Mouse (Mus musculus) MEL (cell line): Measurements from ENCODE around the gene Rgs13. TPM values are rescaled to one million over a fixed set of nuclear protein-coding genes. Genes with fewer than 3 reads are reported as not detected.

ENCODE experiments used
- DNase-seq: peaks from one replicate; pipeline ENCODE4 v3.0.0; 2011; ENCODE audit warnings: low read depth, low spot score
- H3K27ac ChIP-seq: 2 replicates; pipeline ENCODE4 v1.5.1; 2012; ENCODE audit warnings: low read depth, mild to moderate bottlenecking, control low read depth, low read length, moderate library complexity; ENCODE audit not compliant: control insufficient read depth
- H3K27me3 ChIP-seq, 2 experiments: fragments of 150-350 bp in 1 of 2; sonication (generic) in 1 of 2; 2 replicates each; pipeline ENCODE4 v1.6.1; 2012; ENCODE audit warnings: low read length in 2 of 2, mild to moderate bottlenecking in 2 of 2, improper control_type of control experiment in 1 of 2, moderate library complexity in 1 of 2; ENCODE audit not compliant: insufficient read depth in 2 of 2, control insufficient read depth in 1 of 2
- H3K36me3 ChIP-seq, 2 experiments: 2 replicates each; pipeline ENCODE4 v1.6.1; 2012 to 2014; ENCODE audit warnings: low read length in 2 of 2, improper control_type of control experiment in 1 of 2, inconsistent platforms in 1 of 2, mild to moderate bottlenecking in 1 of 2; ENCODE audit not compliant: insufficient read depth in 2 of 2, control insufficient read depth in 1 of 2
- H3K4me1 ChIP-seq, 2 experiments: fragments of 150-350 bp in 1 of 2; sonication (generic) in 1 of 2; 2 replicates each; pipeline ENCODE4 v1.6.1; 2012; ENCODE audit warnings: low read length in 2 of 2, improper control_type of control experiment in 1 of 2, mild to moderate bottlenecking in 1 of 2; ENCODE audit not compliant: insufficient read depth in 2 of 2, control insufficient read depth in 1 of 2
- H3K4me3 ChIP-seq, 2 experiments: fragments of 150-350 bp in 1 of 2; sonication (generic) in 1 of 2; 2 replicates each; pipeline ENCODE4 v1.5.1; 2012; ENCODE audit warnings: low read depth in 2 of 2, low read length in 2 of 2, mild to moderate bottlenecking in 2 of 2, moderate library complexity in 2 of 2, control low read depth in 1 of 2, improper control_type of control experiment in 1 of 2; ENCODE audit not compliant: control insufficient read depth in 1 of 2, insufficient read depth in 1 of 2
- H3K79me2 ChIP-seq: 2 replicates; pipeline ENCODE4 v1.6.1; 2012; ENCODE audit warnings: mild to moderate bottlenecking, low read length, moderate library complexity; ENCODE audit not compliant: control insufficient read depth, poor library complexity, insufficient read depth
- H3K9ac ChIP-seq: 2 replicates; pipeline ENCODE4 v1.6.1; 2012; ENCODE audit warnings: low read depth, mild to moderate bottlenecking, control low read depth, low read length, moderate library complexity; ENCODE audit not compliant: control insufficient read depth, poor library complexity, severe bottlenecking
- H3K9me3 ChIP-seq: fragments of 150-350 bp; sonication (generic); replicated peaks from 2 replicates; pipeline ENCODE4 v1.6.1; 2012; ENCODE audit warnings: mild to moderate bottlenecking, low read length, improper control_type of control experiment, moderate library complexity; ENCODE audit not compliant: insufficient read depth
- BHLHE40 ChIP-seq: IDR thresholded peaks from 2 replicates; pipeline ENCODE4 v1.6.1; 2012; ENCODE audit warnings: low read depth, mild to moderate bottlenecking, inconsistent platforms, low read length, improper control_type of control experiment, borderline replicate concordance
- CTCF ChIP-seq, 3 experiments: IDR thresholded peaks in 2 of 3; conservative IDR thresholded peaks in 1 of 3; 2 replicates each; pipeline ENCODE4 v1.5.1; 2011 to 2012; ENCODE audit warnings: low read length in 3 of 3, low read depth in 2 of 3, mild to moderate bottlenecking in 2 of 3, improper control_type of control experiment in 1 of 3, inconsistent platforms in 1 of 3, mixed read lengths in 1 of 3, moderate library complexity in 1 of 3; ENCODE audit not compliant: control insufficient read depth in 1 of 3, insufficient read depth in 1 of 3, poor library complexity in 1 of 3, severe bottlenecking in 1 of 3
- ELF1 ChIP-seq: IDR thresholded peaks from 2 replicates; pipeline ENCODE4 v1.6.1; 2014; ENCODE audit warnings: low read depth, mild to moderate bottlenecking, inconsistent platforms, low read length, improper control_type of control experiment, moderate library complexity
- ETS1 ChIP-seq: IDR thresholded peaks from 2 replicates; pipeline ENCODE4 v1.6.1; 2012; ENCODE audit warnings: low read depth, mild to moderate bottlenecking, inconsistent platforms, low read length, improper control_type of control experiment, moderate library complexity
- GABPA ChIP-seq: IDR thresholded peaks from 2 replicates; pipeline ENCODE4 v1.6.1; 2012; ENCODE audit warnings: low read depth, mild to moderate bottlenecking, inconsistent platforms, low read length, improper control_type of control experiment, moderate library complexity
- GATA1 ChIP-seq: IDR thresholded peaks from 2 replicates; pipeline ENCODE4 v1.6.1; 2011; ENCODE audit warnings: low read depth, low read length, improper control_type of control experiment
- MAFK ChIP-seq: IDR thresholded peaks from 2 replicates; pipeline ENCODE4 v1.6.1; 2011; ENCODE audit warnings: low read depth, mild to moderate bottlenecking, low read length, improper control_type of control experiment, borderline replicate concordance
- MAX ChIP-seq: IDR thresholded peaks from 2 replicates; pipeline ENCODE4 v1.6.1; 2011; ENCODE audit warnings: low read length, improper control_type of control experiment
- MYB ChIP-seq: IDR thresholded peaks from 2 replicates; pipeline ENCODE4 v1.6.1; 2011; ENCODE audit warnings: mild to moderate bottlenecking, low read depth, low read length, improper control_type of control experiment
- MYC ChIP-seq: IDR thresholded peaks from 2 replicates; pipeline ENCODE4 v1.6.1; 2011; ENCODE audit warnings: low read depth, mild to moderate bottlenecking, low read length, improper control_type of control experiment, moderate library complexity
- POLR2A ChIP-seq, 2 experiments: IDR thresholded peaks; 2 replicates each; pipeline ENCODE4 v1.6.1; 2011 to 2012; ENCODE audit warnings: low read length in 2 of 2, mild to moderate bottlenecking in 2 of 2, control low read depth in 1 of 2, improper control_type of control experiment in 1 of 2, low read depth in 1 of 2, moderate library complexity in 1 of 2; ENCODE audit not compliant: control insufficient read depth in 1 of 2, insufficient read depth in 1 of 2, poor library complexity in 1 of 2
- RCOR1 ChIP-seq: IDR thresholded peaks from 2 replicates; pipeline ENCODE4 v1.6.1; 2012; ENCODE audit warnings: low read depth, mild to moderate bottlenecking, inconsistent platforms, low read length, improper control_type of control experiment
- SIN3A ChIP-seq: IDR thresholded peaks from 2 replicates; pipeline ENCODE4 v1.6.1; 2012; ENCODE audit warnings: low read length, improper control_type of control experiment, inconsistent platforms
- UBTF ChIP-seq: IDR thresholded peaks from 2 replicates; pipeline ENCODE4 v1.6.1; 2012; ENCODE audit warnings: low read depth, mild to moderate bottlenecking, inconsistent platforms, low read length, improper control_type of control experiment, moderate library complexity, borderline replicate concordance; ENCODE audit not compliant: insufficient read depth
- USF2 ChIP-seq, 2 experiments: IDR thresholded peaks; 2 replicates each; pipeline ENCODE4 v1.6.1; 2011 to 2012; ENCODE audit warnings: improper control_type of control experiment in 2 of 2, low read length in 2 of 2, borderline replicate concordance in 1 of 2, inconsistent platforms in 1 of 2, low read depth in 1 of 2, mild to moderate bottlenecking in 1 of 2; ENCODE audit not compliant: insufficient read depth in 1 of 2
- ZNF384 ChIP-seq: IDR thresholded peaks from 2 replicates; pipeline ENCODE4 v1.6.1; 2012; ENCODE audit warnings: low read depth, mild to moderate bottlenecking, inconsistent platforms, low read length, improper control_type of control experiment
- polyA plus RNA-seq, 2 experiments: library from polyadenylated mRNA; stranded (reverse) in 1 of 2; unstranded in 1 of 2; fragments of >175 nt in 1 of 2; fragments of >200 nt in 1 of 2; gene quantifications; 2 replicates each; pipeline versions ENCODE4 v1.2.1 to v1.2.4; 2012; ENCODE audit warnings: low replicate concordance in 2 of 2, low read depth in 1 of 2; ENCODE audit not compliant: insufficient read length in 2 of 2, insufficient read depth in 1 of 2, missing spikeins in 1 of 2
- total RNA-seq: library from RNA; depleted of rRNA; stranded (reverse); fragments of 300-350 nt; gene quantifications from 2 replicates; pipeline ENCODE4 v1.2.3, GENCODE M21; 2012; rRNA removed

Rgs13 gene
- total RNA-seq: not detected in 2 replicates
- not detected for polyA plus RNA-seq

DNA sequence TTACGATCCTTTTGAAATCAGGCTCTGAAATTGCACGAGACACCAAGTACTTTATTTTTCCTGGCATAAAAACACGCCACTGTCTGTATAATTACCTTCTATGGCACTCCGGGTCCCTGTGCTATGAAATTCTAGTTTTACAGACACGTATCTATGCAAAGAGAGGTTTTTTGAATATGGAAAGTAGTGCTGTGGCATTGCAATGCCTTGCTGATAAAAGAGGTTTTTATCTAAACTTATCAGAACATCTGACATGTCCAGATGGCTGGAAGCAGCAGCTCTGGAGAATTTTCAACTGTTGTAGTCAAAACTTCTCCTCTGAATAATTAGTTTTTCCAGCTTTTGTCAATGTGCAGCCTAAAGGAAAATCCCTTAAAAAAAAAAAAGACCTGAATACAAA lies at the start of gene Rgs13:
Rgs13 (minus strand) TSS at position 207 of the 400 bp plus-strand sequence.
- no peak within 1 kb of the TSS for H3K4me3 ChIP-seq
- no peaks in the 10 kb centered on the region; a peak in 1 of 4 replicates for H3K4me1 ChIP-seq
- TF ChIP-seq UBTF (no peak), GATA1 (peak; percentile 43)
- H3K27ac ChIP-seq: no peak within 1 kb of the TSS
- no peak for DNase-seq
- H3K9me3 ChIP-seq: no peaks in the 10 kb centered on the region
- H3K79me2 ChIP-seq: no peaks in the 10 kb centered on the region
- no peak within 1 kb of the TSS for H3K9ac ChIP-seq
- H3K36me3 ChIP-seq: peaks cover 0 to 7% of the 10 kb centered on the region in 2 experiments; a peak in 2 of 4 replicates
- no peaks in the 10 kb centered on the region for H3K27me3 ChIP-seq

DNA sequence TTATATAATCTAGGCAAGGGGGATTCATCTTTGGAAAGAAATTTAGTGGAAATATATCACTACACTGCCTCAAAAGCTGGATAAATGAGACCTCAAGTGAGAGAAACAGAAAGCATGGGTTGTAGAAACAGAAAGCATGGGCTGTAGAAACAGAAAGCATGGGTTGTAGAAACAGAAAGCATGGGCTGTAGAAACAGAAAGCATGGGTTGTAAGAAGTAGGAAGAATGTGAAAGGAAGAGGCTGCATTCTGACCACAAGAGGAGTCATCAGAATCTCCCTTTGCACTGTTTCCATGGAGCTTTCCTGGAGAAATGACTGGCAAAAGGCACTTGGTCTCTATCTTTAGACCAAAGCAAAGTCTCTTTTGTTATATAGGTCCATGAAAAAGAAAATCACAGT lies 38.1 kb upstream of the Rgs13 start:
- Histone ChIP-seq H3K9me3 (no peaks in the 10 kb centered on the region), H3K79me2 (no peaks in the 10 kb centered on the region), H3K27ac (no peak overlapping the region), H3K36me3 (peaks cover 0 to 2% of the 10 kb centered on the region in 2 experiments; a peak in 2 of 4 replicates), H3K4me3 (no peak overlapping the region), H3K9ac (no peak overlapping the region), H3K27me3 (no peaks in the 10 kb centered on the region), H3K4me1 (no peaks in the 10 kb centered on the region)
- no peak for DNase-seq
- no peak for TF ChIP-seq GABPA
- TF ChIP-seq MAFK: no peak
- TF ChIP-seq CTCF (IDR thresholded peaks at IDR 0.05 in 2 of 3, conservative IDR thresholded peaks at IDR 0.05 in 1 of 3; ENCODE audit: control insufficient read depth in 1 of 3, insufficient read depth in 1 of 3, low read depth in 2 of 3, low read length in 3 of 3, poor library complexity in 1 of 3, severe bottlenecking in 1 of 3): no peak
- TF ChIP-seq SIN3A: no peak
- no peak for TF ChIP-seq MAX
- TF ChIP-seq ZNF384: no peak
- TF ChIP-seq USF2 (IDR thresholded peaks at IDR 0.05; ENCODE audit: borderline replicate concordance in 1 of 2, insufficient read depth in 1 of 2, low read depth in 1 of 2, low read length in 2 of 2): no peak
- TF ChIP-seq BHLHE40: no peak
- no peak for TF ChIP-seq MYB
- no peak for TF ChIP-seq POLR2A (IDR thresholded peaks at IDR 0.05; ENCODE audit: control insufficient read depth in 1 of 2, insufficient read depth in 1 of 2, low read depth in 1 of 2, low read length in 2 of 2, poor library complexity in 1 of 2)
- TF ChIP-seq MYC: no peak
- no peak for TF ChIP-seq RCOR1
- no peak for TF ChIP-seq ETS1
- no peak for TF ChIP-seq ELF1
